Mouse (Mus musculus): Measurements from ENCODE around the gene Zfpm1. TPM values are rescaled to one million over a fixed set of nuclear protein-coding genes. Genes with fewer than 3 reads are reported as not detected.

Zfpm1 gene
- polyA plus RNA-seq, 1 experiment from 2014 or later: 26.5 TPM

GRCm38 (mm10) chr8:122285727-122286126, 3.8 kb downstream of the Zfpm1 start:
- WGBS: 29% methylated on average over 6 of the region's 6 CpGs
- Histone ChIP-seq H3K4me2 (peak overlapping the region; percentile 97), H3K4me3 (ENCODE audit: low read depth, low read length) (peak overlapping the region; percentile 99), H3K9ac (ENCODE audit: low read depth, low read length) (peak overlapping the region; percentile 99), H3K36me3 (ENCODE audit: control insufficient read depth, insufficient read depth, low read length) (peaks cover 15% of the 10 kb centered on the region), H3K27me3 (replicated peaks; ENCODE audit: control insufficient read depth, insufficient read depth, low read length) (no peaks in the 10 kb centered on the region), H3K9me3 (ENCODE audit: control insufficient read depth, low read length) (no peaks in the 10 kb centered on the region), H3K4me1 (replicated peaks; ENCODE audit: control insufficient read depth, insufficient read depth, low read length) (peaks cover 66% of the 10 kb centered on the region), H3K27ac (ENCODE audit: low read depth, low read length) (peak overlapping the region; percentile 99)
- DNase-seq (ENCODE audit: low spot score): no peak
- no peak for ATAC-seq (replicated peaks; ENCODE audit: low FRiP score)

GRCm38 (mm10) chr8:122286899-122287298, 5.0 kb downstream of the Zfpm1 start:
- H3K9me3 ChIP-seq (ENCODE audit: control insufficient read depth, low read length): no peaks in the 10 kb centered on the region
- H3K4me2 ChIP-seq: peak overlapping the region; percentile 97
- 30% methylated on average over 10 of the region's 10 CpGs for WGBS
- H3K27ac ChIP-seq (ENCODE audit: low read depth, low read length): peak overlapping the region; percentile 99
- no peaks in the 10 kb centered on the region for H3K27me3 ChIP-seq (replicated peaks; ENCODE audit: control insufficient read depth, insufficient read depth, low read length)
- H3K9ac ChIP-seq (ENCODE audit: low read depth, low read length): peak overlapping the region; percentile 99
- peak; percentile 73 for ATAC-seq (replicated peaks; ENCODE audit: low FRiP score)
- DNase-seq (ENCODE audit: low spot score): peak; percentile 70
- H3K4me1 ChIP-seq (replicated peaks; ENCODE audit: control insufficient read depth, insufficient read depth, low read length): peaks cover 75% of the 10 kb centered on the region
- H3K36me3 ChIP-seq (ENCODE audit: control insufficient read depth, insufficient read depth, low read length): peaks cover 20% of the 10 kb centered on the region
- peak overlapping the region; percentile 99 for H3K4me3 ChIP-seq (ENCODE audit: low read depth, low read length)

DNA sequence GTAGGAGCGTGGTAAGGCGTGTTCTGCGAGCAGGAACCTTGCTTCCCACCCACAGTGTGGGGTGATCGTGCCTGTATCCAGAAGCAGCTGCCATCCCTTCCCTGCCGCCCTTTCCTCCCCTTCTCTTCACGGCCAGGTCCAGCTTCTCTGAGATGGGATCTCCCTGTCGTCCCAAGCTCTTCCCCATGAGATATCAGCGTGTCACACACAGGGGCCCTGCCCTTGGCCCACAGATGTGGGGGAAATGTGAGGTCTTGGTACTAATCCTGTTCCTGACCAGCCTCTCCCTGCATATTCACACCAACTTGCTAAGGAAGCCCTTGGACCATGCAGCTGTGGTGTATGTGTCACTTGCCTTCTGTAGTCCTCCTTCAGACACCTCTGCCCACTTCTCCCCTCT, 5.8 kb downstream of the Zfpm1 start:
- H3K9ac ChIP-seq (ENCODE audit: low read depth, low read length): peak overlapping the region; percentile 75
- H3K4me1 ChIP-seq (replicated peaks; ENCODE audit: control insufficient read depth, insufficient read depth, low read length): peaks cover 84% of the 10 kb centered on the region
- H3K9me3 ChIP-seq (ENCODE audit: control insufficient read depth, low read length): no peaks in the 10 kb centered on the region
- no peak for DNase-seq (ENCODE audit: low spot score)
- peak overlapping the region; percentile 28 for H3K4me3 ChIP-seq (ENCODE audit: low read depth, low read length)
- no peaks in the 10 kb centered on the region for H3K27me3 ChIP-seq (replicated peaks; ENCODE audit: control insufficient read depth, insufficient read depth, low read length)
- H3K4me2 ChIP-seq: peak overlapping the region; percentile 97
- H3K27ac ChIP-seq (ENCODE audit: low read depth, low read length): peak overlapping the region; percentile 99
- peaks cover 22% of the 10 kb centered on the region for H3K36me3 ChIP-seq (ENCODE audit: control insufficient read depth, insufficient read depth, low read length)
- WGBS: 48% methylated on average over 8 of the region's 8 CpGs
- no peak; the same call in 1 of the 2 replicates for ATAC-seq (replicated peaks; ENCODE audit: low FRiP score)

- H3K27ac ChIP-seq (ENCODE audit: low read depth, low read length): peak overlapping the region; percentile 99
- WGBS: 57% methylated on average over 3 of the region's 3 CpGs
- no peak for DNase-seq (ENCODE audit: low spot score)
- H3K4me2 ChIP-seq: peak overlapping the region; percentile 97
- no peaks in the 10 kb centered on the region for H3K27me3 ChIP-seq (replicated peaks; ENCODE audit: control insufficient read depth, insufficient read depth, low read length)
- peaks cover 90% of the 10 kb centered on the region for H3K4me1 ChIP-seq (replicated peaks; ENCODE audit: control insufficient read depth, insufficient read depth, low read length)
- peaks cover 22% of the 10 kb centered on the region for H3K36me3 ChIP-seq (ENCODE audit: control insufficient read depth, insufficient read depth, low read length)
- H3K4me3 ChIP-seq (ENCODE audit: low read depth, low read length): 0 out of 2 replicates have a peak overlapping the region, but pooled peaks have one; percentile 28
- H3K9me3 ChIP-seq (ENCODE audit: control insufficient read depth, low read length): no peaks in the 10 kb centered on the region
- no peak for ATAC-seq (replicated peaks; ENCODE audit: low FRiP score)
- peak overlapping the region; percentile 75 for H3K9ac ChIP-seq (ENCODE audit: low read depth, low read length)
Observed at GRCm38 (mm10) chr8:122288344-122288743, 6.4 kb downstream of the Zfpm1 start.

DNA sequence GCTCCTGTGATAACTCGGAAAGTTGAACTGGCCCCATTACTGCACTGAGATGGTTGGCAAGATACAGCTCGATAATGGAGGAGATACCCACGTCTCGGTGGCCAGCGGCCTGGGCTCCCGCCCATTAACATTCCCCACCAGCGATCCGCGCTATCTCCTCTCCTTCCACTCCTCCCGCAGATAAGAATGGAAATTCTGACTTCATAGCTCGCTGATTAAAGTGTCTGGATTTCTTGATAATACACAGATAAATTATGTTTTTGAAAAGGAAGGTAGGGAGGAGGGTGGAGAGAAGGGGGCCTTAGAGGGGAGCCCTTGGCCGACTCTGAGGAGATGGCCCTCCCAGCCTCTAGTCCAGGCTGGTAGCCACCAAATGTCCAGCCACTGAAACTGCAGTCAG, 9.1 kb downstream of the Zfpm1 start:
- peak overlapping the region; percentile 48; the same call in 1 of the 2 replicates for H3K9ac ChIP-seq (ENCODE audit: low read depth, low read length)
- WGBS: 28% methylated on average over 12 of the region's 12 CpGs
- no peak for ATAC-seq (replicated peaks; ENCODE audit: low FRiP score)
- H3K4me1 ChIP-seq (replicated peaks; ENCODE audit: control insufficient read depth, insufficient read depth, low read length): peaks cover 100% of the 10 kb centered on the region
- peak overlapping the region; percentile 97 for H3K4me2 ChIP-seq
- DNase-seq (ENCODE audit: low spot score): no peak
- no peaks in the 10 kb centered on the region for H3K27me3 ChIP-seq (replicated peaks; ENCODE audit: control insufficient read depth, insufficient read depth, low read length)
- H3K4me3 ChIP-seq (ENCODE audit: low read depth, low read length): no peak overlapping the region
- peak overlapping the region; percentile 99 for H3K27ac ChIP-seq (ENCODE audit: low read depth, low read length)
- H3K9me3 ChIP-seq (ENCODE audit: control insufficient read depth, low read length): no peaks in the 10 kb centered on the region
- H3K36me3 ChIP-seq (ENCODE audit: control insufficient read depth, insufficient read depth, low read length): peaks cover 22% of the 10 kb centered on the region

DNA sequence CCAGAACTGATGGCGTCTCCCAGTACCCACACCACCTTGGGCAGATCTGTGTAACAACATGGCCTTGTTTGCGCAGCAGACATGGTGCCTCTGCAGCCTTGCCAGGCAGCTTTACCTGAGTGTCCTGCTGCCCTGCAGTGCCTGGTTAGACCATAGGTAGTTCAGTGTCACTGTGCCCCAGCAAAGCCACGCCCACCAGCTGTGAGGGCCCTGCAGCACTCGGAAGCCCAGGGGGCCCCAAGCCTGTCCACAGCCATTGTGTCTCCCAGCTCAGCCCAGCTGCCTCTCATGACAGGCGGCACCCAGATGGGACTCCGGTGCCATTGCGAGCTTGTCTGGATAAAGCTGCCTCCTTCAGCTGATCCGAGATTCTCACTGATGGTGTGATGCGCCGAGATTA, 9.6 kb downstream of the Zfpm1 start:
- DNase-seq (ENCODE audit: low spot score) (no peak), ATAC-seq (replicated peaks; ENCODE audit: low FRiP score) (no peak)
- peak overlapping the region; percentile 99 for H3K27ac ChIP-seq (ENCODE audit: low read depth, low read length)
- H3K27me3 ChIP-seq (replicated peaks; ENCODE audit: control insufficient read depth, insufficient read depth, low read length): no peaks in the 10 kb centered on the region
- peaks cover 100% of the 10 kb centered on the region for H3K4me1 ChIP-seq (replicated peaks; ENCODE audit: control insufficient read depth, insufficient read depth, low read length)
- 0 out of 2 replicates have a peak overlapping the region, but pooled peaks have one; percentile 11 for H3K4me3 ChIP-seq (ENCODE audit: low read depth, low read length)
- 67% methylated on average over 10 of the region's 10 CpGs for WGBS
- peak overlapping the region; percentile 97 for H3K4me2 ChIP-seq
- H3K9me3 ChIP-seq (ENCODE audit: control insufficient read depth, low read length): no peaks in the 10 kb centered on the region
- H3K9ac ChIP-seq (ENCODE audit: low read depth, low read length): no peak overlapping the region
- peaks cover 22% of the 10 kb centered on the region for H3K36me3 ChIP-seq (ENCODE audit: control insufficient read depth, insufficient read depth, low read length)

DNA sequence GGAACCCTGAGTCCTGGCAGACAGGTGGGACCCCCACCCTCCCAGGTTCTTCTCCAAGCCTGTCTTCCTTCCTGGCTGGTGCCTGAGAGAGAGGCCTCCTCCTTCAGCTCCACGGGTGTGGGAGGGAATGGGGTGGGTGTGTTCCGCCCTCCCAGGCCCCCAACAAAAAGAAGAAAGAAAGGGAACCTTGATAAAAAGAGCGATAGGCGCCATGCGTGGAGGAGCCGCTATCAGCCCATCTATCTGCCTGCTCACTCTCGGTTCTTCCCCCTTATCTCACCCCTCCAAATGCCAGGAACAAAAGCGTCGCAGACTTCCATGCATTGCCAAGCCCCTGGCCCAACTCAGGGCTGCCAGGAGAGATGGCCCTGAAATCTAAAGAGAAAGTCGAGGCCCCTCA, 11.5 kb downstream of the Zfpm1 start:
- H3K4me3 ChIP-seq (ENCODE audit: low read depth, low read length): peak overlapping the region; percentile 6; the same call in 1 of the 2 replicates

DNA sequence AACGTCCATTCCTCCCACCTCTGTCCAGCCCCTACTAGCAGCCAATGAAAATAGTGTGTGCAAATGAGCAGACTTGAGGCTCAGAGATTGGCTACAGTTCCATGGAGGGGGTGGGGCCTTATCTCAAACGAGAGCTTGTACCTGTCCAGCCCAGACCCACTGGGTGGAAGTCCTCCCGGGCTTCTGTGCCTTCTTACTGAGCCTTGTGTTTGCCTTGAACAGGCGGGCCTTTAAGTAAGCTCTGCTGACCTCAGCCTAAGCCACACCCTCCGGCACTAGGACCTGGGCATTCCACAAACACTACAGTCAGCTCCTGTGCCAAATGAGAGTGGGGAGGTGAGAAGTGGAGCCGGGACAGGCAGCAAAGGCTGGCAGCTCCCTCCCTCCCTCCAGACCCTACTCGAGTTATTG, 12.3 kb downstream of the Zfpm1 start:
- Histone ChIP-seq H3K36me3 (ENCODE audit: control insufficient read depth, insufficient read depth, low read length) (peaks cover 16% of the 10 kb centered on the region), H3K9ac (ENCODE audit: low read depth, low read length) (peak overlapping the region; percentile 25; the same call in 1 of the 2 replicates), H3K4me3 (ENCODE audit: low read depth, low read length) (0 out of 2 replicates have a peak overlapping the region, but pooled peaks have one; percentile 27), H3K27me3 (replicated peaks; ENCODE audit: control insufficient read depth, insufficient read depth, low read length) (no peaks in the 10 kb centered on the region), H3K4me1 (replicated peaks; ENCODE audit: control insufficient read depth, insufficient read depth, low read length) (peaks cover 100% of the 10 kb centered on the region), H3K27ac (ENCODE audit: low read depth, low read length) (peak overlapping the region; percentile 99), H3K4me2 (peak overlapping the region; percentile 61), H3K9me3 (ENCODE audit: control insufficient read depth, low read length) (no peaks in the 10 kb centered on the region)
- 13% methylated on average over 7 of the region's 7 CpGs for WGBS
- ATAC-seq (replicated peaks; ENCODE audit: low FRiP score) (peak; percentile 82), DNase-seq (ENCODE audit: low spot score) (no peak)

More for the DNA sequence above, 11.5 kb downstream of the Zfpm1 start:
- Histone ChIP-seq H3K4me1 (replicated peaks; ENCODE audit: control insufficient read depth, insufficient read depth, low read length) (peaks cover 100% of the 10 kb centered on the region), H3K27ac (ENCODE audit: low read depth, low read length) (peak overlapping the region; percentile 99), H3K9ac (ENCODE audit: low read depth, low read length) (peak overlapping the region; percentile 11; the same call in 1 of the 2 replicates), H3K9me3 (ENCODE audit: control insufficient read depth, low read length) (no peaks in the 10 kb centered on the region), H3K27me3 (replicated peaks; ENCODE audit: control insufficient read depth, insufficient read depth, low read length) (no peaks in the 10 kb centered on the region), H3K4me2 (peak overlapping the region; percentile 61), H3K36me3 (ENCODE audit: control insufficient read depth, insufficient read depth, low read length) (peaks cover 20% of the 10 kb centered on the region)
- DNase-seq (ENCODE audit: low spot score): no peak
- ATAC-seq (replicated peaks; ENCODE audit: low FRiP score): no peak
- 32% methylated on average over 10 of the region's 10 CpGs for WGBS

GRCm38 (mm10) chr8:122295389-122295788, 13.4 kb downstream of the Zfpm1 start:
- no peak for ATAC-seq (replicated peaks; ENCODE audit: low FRiP score)
- 59% methylated on average over 9 of the region's 9 CpGs for WGBS

More at GRCm38 (mm10) chr8:122295389-122295788, 13.4 kb downstream of the Zfpm1 start:
- Histone ChIP-seq H3K4me1 (replicated peaks; ENCODE audit: control insufficient read depth, insufficient read depth, low read length) (peaks cover 100% of the 10 kb centered on the region), H3K4me2 (peak overlapping the region; percentile 61), H3K9me3 (ENCODE audit: control insufficient read depth, low read length) (no peaks in the 10 kb centered on the region), H3K36me3 (ENCODE audit: control insufficient read depth, insufficient read depth, low read length) (peaks cover 12% of the 10 kb centered on the region), H3K27me3 (replicated peaks; ENCODE audit: control insufficient read depth, insufficient read depth, low read length) (no peaks in the 10 kb centered on the region), H3K4me3 (ENCODE audit: low read depth, low read length) (no peak overlapping the region), H3K9ac (ENCODE audit: low read depth, low read length) (peak overlapping the region; percentile 3; the same call in 1 of the 2 replicates), H3K27ac (ENCODE audit: low read depth, low read length) (peak overlapping the region; percentile 99)
- no peak for DNase-seq (ENCODE audit: low spot score)

Data from liver, embryonic 11.5 days (tissue).